Mouse (Mus musculus) heart, embryonic 10.5 days (tissue): ENCODE results near the gene Ssc5d. TPM values are rescaled to one million over a fixed set of nuclear protein-coding genes. Genes with fewer than 3 reads are reported as not detected.
A peak's percentile ranks its signal among the peaks of the same experiment; 100 is the strongest.

ENCODE experiments used
- DNase-seq: peaks from one replicate; pipeline ENCODE4 v3.0.0-alpha.2; 2017; ENCODE audit warnings: low spot score
- H3K27ac ChIP-seq: fragments of 300-500 bp; sonication (generic); 2 replicates; pipeline ENCODE4 v1.5.1; 2016; ENCODE audit warnings: mild to moderate bottlenecking
- H3K27me3 ChIP-seq: fragments of 300-500 bp; sonication (generic); 2 replicates; pipeline ENCODE4 v1.6.1; 2016; ENCODE audit warnings: mild to moderate bottlenecking; ENCODE audit not compliant: poor library complexity, insufficient read depth, severe bottlenecking
- H3K36me3 ChIP-seq: fragments of 300-500 bp; sonication (generic); 2 replicates; pipeline ENCODE4 v1.6.1; 2016; ENCODE audit warnings: mild to moderate bottlenecking, moderate library complexity
- H3K4me1 ChIP-seq: fragments of 300-500 bp; sonication (generic); 2 replicates; pipeline ENCODE4 v1.6.1; 2016; ENCODE audit warnings: mild to moderate bottlenecking
- H3K4me3 ChIP-seq: fragments of 300-500 bp; sonication (generic); 2 replicates; pipeline ENCODE4 v1.5.1; 2016; ENCODE audit warnings: mild to moderate bottlenecking, moderate library complexity
- H3K9me3 ChIP-seq: fragments of 300-500 bp; sonication (generic); 2 replicates; pipeline ENCODE4 v1.6.1; 2016; ENCODE audit warnings: mild to moderate bottlenecking, moderate library complexity
- WGBS: fragments of 180-500 bp; shearing (Covaris S2); methylation state at CpG from one replicate; pipeline ENCODE4 v1.1.7; 2016; 5-methylcytosine and 5-hydroxymethylcytosine counted together
- polyA plus RNA-seq: library from polyadenylated mRNA; unstranded; fragments of >200 nt; fragmentation: Nextera tagmentation; extraction: Ambion mirVana; gene quantifications from 2 replicates; pipeline ENCODE4 v1.2.1, GENCODE M21; 2016

Gene Ssc5d
- polyA plus RNA-seq, 1 experiment from 2014 or later: 1.2 TPM

- DNase-seq: no peak
- H3K27ac ChIP-seq: no peak within 1 kb of the TSS
- no peaks in the 10 kb centered on the region; the same call in 1 of the 2 replicates for H3K27me3 ChIP-seq
- WGBS: 54% methylated on average over 10 of the region's 10 CpGs
- H3K9me3 ChIP-seq: no peaks in the 10 kb centered on the region
- H3K36me3 ChIP-seq: no peaks in the 10 kb centered on the region
- H3K4me3 ChIP-seq: no peak within 1 kb of the TSS
- no peaks in the 10 kb centered on the region for H3K4me1 ChIP-seq
Measured at GRCm38 (mm10) chr7:4906466-4906950, 19.1 kb upstream of the Ssc5d start, which contains the start of gene Gm36210. Gm36210 (minus strand) TSS chr7:4906516.

- no peak for DNase-seq
- Histone ChIP-seq H3K4me1 (peaks cover 9% of the 10 kb centered on the region), H3K27ac (no peak overlapping the region), H3K4me3 (no peak overlapping the region), H3K36me3 (no peaks in the 10 kb centered on the region), H3K27me3 (no peaks in the 10 kb centered on the region; the same call in 1 of the 2 replicates), H3K9me3 (no peaks in the 10 kb centered on the region)
- 36% methylated on average over 9 of the region's 9 CpGs for WGBS
Measured at GRCm38 (mm10) chr7:4911561-4911960, 14.0 kb upstream of the Ssc5d start.

- Histone ChIP-seq H3K4me1 (peaks cover 14% of the 10 kb centered on the region), H3K9me3 (no peaks in the 10 kb centered on the region), H3K27me3 (no peaks in the 10 kb centered on the region), H3K36me3 (peaks cover under 1% of the 10 kb centered on the region; the same call in 1 of the 2 replicates), H3K4me3 (no peak overlapping the region), H3K27ac (no peak overlapping the region)
- 56% methylated on average over 5 of the region's 5 CpGs for WGBS
- DNase-seq: no peak
Measured at GRCm38 (mm10) chr7:4912248-4912647, 13.3 kb upstream of the Ssc5d start.

GRCm38 (mm10) chr7:4915007-4915665 lies 10.4 kb upstream of the Ssc5d start, which contains the start of gene Zfp628:
Zfp628 (plus strand) TSS chr7:4915217.
- H3K4me1 ChIP-seq: peaks cover 22% of the 10 kb centered on the region
- H3K36me3 ChIP-seq: peaks cover 29% of the 10 kb centered on the region
- H3K9me3 ChIP-seq: no peaks in the 10 kb centered on the region

GRCm38 (mm10) chr7:4915669-4916416 lies 9.7 kb upstream of the Ssc5d start:
- Histone ChIP-seq H3K4me3 (peak overlapping the region; percentile 80), H3K27ac (peak overlapping the region; percentile 99), H3K4me1 (peaks cover 28% of the 10 kb centered on the region), H3K36me3 (peaks cover 36% of the 10 kb centered on the region), H3K27me3 (no peaks in the 10 kb centered on the region), H3K9me3 (no peaks in the 10 kb centered on the region)
- DNase-seq: no peak
- 28% methylated on average over 14 of the region's 14 CpGs for WGBS

More at GRCm38 (mm10) chr7:4915007-4915665, 10.4 kb upstream of the Ssc5d start, which contains the start of gene Zfp628:
- under 1% methylated on average over 56 of the region's 56 CpGs for WGBS
- no peaks in the 10 kb centered on the region for H3K27me3 ChIP-seq
- peak within 1 kb of the TSS; percentile 99 for H3K27ac ChIP-seq
- peak within 1 kb of the TSS; percentile 80 for H3K4me3 ChIP-seq
- DNase-seq: peak; percentile 95

- Histone ChIP-seq H3K27me3 (no peaks in the 10 kb centered on the region), H3K27ac (no peak overlapping the region), H3K4me1 (peaks cover 44% of the 10 kb centered on the region), H3K9me3 (no peaks in the 10 kb centered on the region), H3K4me3 (no peak overlapping the region), H3K36me3 (peaks cover 39% of the 10 kb centered on the region)
- 86% methylated on average over 2 of the region's 2 CpGs for WGBS
- no peak for DNase-seq
Measured at GRCm38 (mm10) chr7:4917494-4917893, 8.1 kb upstream of the Ssc5d start.

- no peak overlapping the region for H3K4me3 ChIP-seq
- 89% methylated on average over 15 of the region's 15 CpGs for WGBS
- peaks cover 56% of the 10 kb centered on the region for H3K4me1 ChIP-seq
- DNase-seq: no peak
- H3K36me3 ChIP-seq: peaks cover 39% of the 10 kb centered on the region
- no peaks in the 10 kb centered on the region for H3K9me3 ChIP-seq
- H3K27me3 ChIP-seq: no peaks in the 10 kb centered on the region
- no peak overlapping the region for H3K27ac ChIP-seq
Measured at GRCm38 (mm10) chr7:4918681-4919080, 6.9 kb upstream of the Ssc5d start.

GRCm38 (mm10) chr7:4919096-4919495 lies 6.5 kb upstream of the Ssc5d start:
- Histone ChIP-seq H3K36me3 (peaks cover 39% of the 10 kb centered on the region), H3K27ac (no peak overlapping the region), H3K4me3 (no peak overlapping the region), H3K4me1 (peaks cover 60% of the 10 kb centered on the region), H3K9me3 (no peaks in the 10 kb centered on the region), H3K27me3 (no peaks in the 10 kb centered on the region)
- WGBS: 84% methylated on average over 21 of the region's 21 CpGs
- DNase-seq: no peak

GRCm38 (mm10) chr7:4919971-4920370 lies 5.6 kb upstream of the Ssc5d start:
- H3K27me3 ChIP-seq: no peaks in the 10 kb centered on the region
- peaks cover 69% of the 10 kb centered on the region for H3K4me1 ChIP-seq
- H3K9me3 ChIP-seq: no peaks in the 10 kb centered on the region
- DNase-seq: no peak
- 0 out of 2 replicates have a peak overlapping the region, but pooled peaks have one; percentile 1 for H3K27ac ChIP-seq
- no peak overlapping the region for H3K4me3 ChIP-seq
- 88% methylated on average over 21 of the region's 21 CpGs for WGBS
- H3K36me3 ChIP-seq: peaks cover 39% of the 10 kb centered on the region

- DNase-seq: no peak
- no peaks in the 10 kb centered on the region for H3K27me3 ChIP-seq
- peak overlapping the region; percentile 83 for H3K27ac ChIP-seq
- peaks cover 74% of the 10 kb centered on the region for H3K4me1 ChIP-seq
- WGBS: 93% methylated on average over 19 of the region's 19 CpGs
- H3K9me3 ChIP-seq: no peaks in the 10 kb centered on the region
- H3K4me3 ChIP-seq: 0 out of 2 replicates have a peak overlapping the region, but pooled peaks have one; percentile 59
- H3K36me3 ChIP-seq: peaks cover 39% of the 10 kb centered on the region
Measured at GRCm38 (mm10) chr7:4920496-4920895, 5.1 kb upstream of the Ssc5d start.

- Histone ChIP-seq H3K4me3 (peak overlapping the region; percentile 59), H3K27ac (peak overlapping the region; percentile 83), H3K9me3 (no peaks in the 10 kb centered on the region), H3K36me3 (peaks cover 39% of the 10 kb centered on the region), H3K4me1 (peaks cover 76% of the 10 kb centered on the region), H3K27me3 (no peaks in the 10 kb centered on the region)
- WGBS: 34% methylated on average over 23 of the region's 23 CpGs
- no peak for DNase-seq
Measured at GRCm38 (mm10) chr7:4920976-4921823, 4.4 kb upstream of the Ssc5d start.

GRCm38 (mm10) chr7:4921824-4922482 lies 3.6 kb upstream of the Ssc5d start, which contains the start of gene Nat14:
Nat14 (plus strand) TSS chr7:4922028.
- H3K4me3 ChIP-seq: peak within 1 kb of the TSS; percentile 59
- peaks cover 76% of the 10 kb centered on the region for H3K4me1 ChIP-seq
- peak within 1 kb of the TSS; percentile 83 for H3K27ac ChIP-seq
- DNase-seq: no peak
- peaks cover 39% of the 10 kb centered on the region for H3K36me3 ChIP-seq
- no peaks in the 10 kb centered on the region for H3K9me3 ChIP-seq
- WGBS: 35% methylated on average over 8 of the region's 8 CpGs
- H3K27me3 ChIP-seq: peaks cover 5% of the 10 kb centered on the region; the same call in 1 of the 2 replicates
